Mouse (Mus musculus) forebrain, embryonic 12.5 days (tissue): ENCODE measurements at regions not wholly inside any gene's neighbourhood (a gene's known extent, or its start where the extent isn't known, plus 50 kb on each side); places are given as distances from the start of the nearest gene placed in this dataset.

Experiments used
- ATAC-seq: fragments of 200-750 bp; cut with Nextera tagmentation; 2 replicates; pipeline ENCODE4 v1.8.0; 2017; ENCODE audit warnings: moderate TSS enrichment; ENCODE audit not compliant: low FRiP score
- H3K27ac ChIP-seq: fragments of 300-500 bp; sonication (generic); 2 replicates; pipeline ENCODE4 v1.5.1; 2016; ENCODE audit warnings: mild to moderate bottlenecking
- H3K27me3 ChIP-seq: fragments of 300-500 bp; sonication (generic); 2 replicates; pipeline ENCODE4 v1.6.1; 2016; ENCODE audit warnings: mild to moderate bottlenecking
- H3K36me3 ChIP-seq: fragments of 300-500 bp; sonication (generic); replicated peaks from 2 replicates; pipeline ENCODE4 v1.6.1; 2016; ENCODE audit warnings: mild to moderate bottlenecking
- H3K4me1 ChIP-seq: fragments of 300-500 bp; sonication (generic); 2 replicates; pipeline ENCODE4 v1.6.1; 2016
- H3K4me2 ChIP-seq: fragments of 300-500 bp; sonication (generic); 2 replicates; pipeline ENCODE4 v1.6.1; 2016; ENCODE audit warnings: mild to moderate bottlenecking, moderate library complexity
- H3K4me3 ChIP-seq: fragments of 300-500 bp; sonication (generic); replicated peaks from 2 replicates; pipeline ENCODE4 v1.5.1; 2016; ENCODE audit warnings: mild to moderate bottlenecking
- H3K9ac ChIP-seq: fragments of 300-500 bp; sonication (generic); 2 replicates; pipeline ENCODE4 v1.6.1; 2016; ENCODE audit warnings: mild to moderate bottlenecking
- H3K9me3 ChIP-seq: fragments of 300-500 bp; sonication (generic); 2 replicates; pipeline ENCODE4 v1.6.1; 2016
- WGBS: fragments of 180-500 bp; shearing (Covaris S2); methylation state at CpG from one replicate; pipeline ENCODE4 v1.1.7; 2016; 5-methylcytosine and 5-hydroxymethylcytosine counted together

- Histone ChIP-seq H3K9ac (no peak overlapping the region), H3K27me3 (no peaks in the 10 kb centered on the region), H3K4me1 (no peaks in the 10 kb centered on the region), H3K9me3 (no peaks in the 10 kb centered on the region), H3K36me3 (no peaks in the 10 kb centered on the region), H3K4me2 (no peak overlapping the region), H3K4me3 (no peak overlapping the region), H3K27ac (no peak overlapping the region)
- ATAC-seq = no peak
- WGBS = 82% methylated on average over 24 of the region's 24 CpGs
Observed at GRCm38 (mm10) chr5:138875180-138876076, 55.5 kb downstream of the Gm5294 start.

DNA sequence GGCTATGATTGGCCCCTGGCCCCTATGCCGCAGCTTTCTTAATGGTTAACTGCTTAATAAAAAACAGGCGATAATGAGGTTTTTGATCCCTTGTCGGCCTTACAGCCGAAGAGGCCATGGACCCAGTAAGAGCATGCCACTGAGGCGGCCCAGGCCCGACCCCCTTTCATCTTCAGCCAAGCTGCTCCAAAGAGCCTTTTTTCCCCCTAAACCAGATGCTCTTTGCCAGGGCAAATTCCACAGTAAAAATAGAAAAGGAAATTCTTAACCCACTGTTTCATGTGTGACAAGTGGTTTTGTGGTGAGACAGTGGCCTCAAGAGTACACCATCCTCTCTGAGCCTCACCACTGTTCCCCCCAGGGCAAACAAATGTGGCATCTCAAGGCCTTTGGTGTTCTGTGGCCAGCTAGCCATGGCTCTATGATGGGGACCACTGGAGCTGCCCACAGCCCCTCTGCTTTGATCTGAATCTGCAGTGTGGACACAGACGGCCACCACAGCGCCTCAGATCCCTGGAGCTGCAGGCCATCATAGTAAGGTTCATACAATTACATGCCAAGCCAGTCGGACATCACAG, 61.9 kb downstream of the Gm5294 start:
- no peak for ATAC-seq
- no peak overlapping the region for H3K9ac ChIP-seq
- H3K9me3 ChIP-seq = no peaks in the 10 kb centered on the region
- H3K4me3 ChIP-seq = no peak overlapping the region
- no peak overlapping the region for H3K4me2 ChIP-seq
- no peak overlapping the region for H3K27ac ChIP-seq
- H3K27me3 ChIP-seq = no peaks in the 10 kb centered on the region
- no peaks in the 10 kb centered on the region for H3K36me3 ChIP-seq
- WGBS = 42% methylated on average over 9 of the region's 9 CpGs
- H3K4me1 ChIP-seq = peaks cover 8% of the 10 kb centered on the region

- WGBS = 73% methylated on average over 9 of the region's 9 CpGs
- Histone ChIP-seq H3K36me3 (no peaks in the 10 kb centered on the region), H3K4me1 (peaks cover 8% of the 10 kb centered on the region)
Observed at GRCm38 (mm10) chr5:138883573-138883972, 63.7 kb downstream of the Gm5294 start.

GRCm38 (mm10) chr5:138885905-138886304, 66.0 kb downstream of the Gm5294 start:
- no peak overlapping the region for H3K9ac ChIP-seq
- H3K27me3 ChIP-seq = no peaks in the 10 kb centered on the region; the same call in 1 of the 2 replicates
- no peak overlapping the region for H3K4me2 ChIP-seq
- H3K4me3 ChIP-seq = no peak overlapping the region
- ATAC-seq = no peak
- H3K9me3 ChIP-seq = no peaks in the 10 kb centered on the region
- no peaks in the 10 kb centered on the region for H3K36me3 ChIP-seq
- H3K27ac ChIP-seq = no peak overlapping the region
- WGBS = 74% methylated on average over 3 of the region's 3 CpGs
- H3K4me1 ChIP-seq = peaks cover 8% of the 10 kb centered on the region

More at GRCm38 (mm10) chr5:138883573-138883972, 63.7 kb downstream of the Gm5294 start:
- Histone ChIP-seq H3K9ac (no peak overlapping the region), H3K27me3 (no peaks in the 10 kb centered on the region), H3K9me3 (no peaks in the 10 kb centered on the region), H3K27ac (no peak overlapping the region), H3K4me3 (no peak overlapping the region), H3K4me2 (no peak overlapping the region)
- no peak for ATAC-seq

- Histone ChIP-seq H3K9ac (no peak overlapping the region), H3K27ac (no peak overlapping the region), H3K4me1 (no peaks in the 10 kb centered on the region), H3K36me3 (no peaks in the 10 kb centered on the region), H3K4me2 (no peak overlapping the region), H3K9me3 (no peaks in the 10 kb centered on the region), H3K4me3 (no peak overlapping the region), H3K27me3 (no peaks in the 10 kb centered on the region; the same call in 1 of the 2 replicates)
- WGBS = 59% methylated on average over 9 of the region's 9 CpGs
- ATAC-seq = no peak
Observed at GRCm38 (mm10) chr5:138888749-138889148, 68.9 kb downstream of the Gm5294 start.

- H3K4me2 ChIP-seq = no peak overlapping the region
- no peak overlapping the region for H3K27ac ChIP-seq
- no peak overlapping the region for H3K9ac ChIP-seq
- H3K9me3 ChIP-seq = no peaks in the 10 kb centered on the region
- H3K4me1 ChIP-seq = no peaks in the 10 kb centered on the region
- H3K4me3 ChIP-seq = no peak overlapping the region
- H3K36me3 ChIP-seq = no peaks in the 10 kb centered on the region
- 82% methylated on average over 5 of the region's 5 CpGs for WGBS
- H3K27me3 ChIP-seq = no peaks in the 10 kb centered on the region; the same call in 1 of the 2 replicates
- no peak for ATAC-seq
Observed at GRCm38 (mm10) chr5:138889760-138890159, 69.9 kb downstream of the Gm5294 start.

DNA sequence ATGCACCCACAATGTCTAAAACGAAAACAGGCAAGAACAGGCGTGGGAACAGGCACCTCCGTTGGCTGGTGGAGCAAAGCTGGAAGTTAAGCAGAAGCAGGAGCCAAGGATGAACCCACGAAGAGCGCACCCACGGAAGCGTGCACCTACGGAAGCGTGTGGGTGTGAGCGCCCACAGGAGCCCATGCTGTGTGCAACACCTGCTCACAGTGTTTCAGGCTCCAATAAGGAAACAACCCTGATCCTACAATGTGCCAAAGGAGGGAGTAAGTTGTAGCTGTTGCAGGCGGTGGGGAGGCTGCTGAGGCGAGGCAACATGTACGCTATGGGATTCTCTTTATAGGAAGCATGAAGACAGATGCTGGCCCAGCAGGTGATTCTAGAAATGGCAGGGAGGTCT, 74.6 kb downstream of the Gm5294 start:
- H3K27ac ChIP-seq = no peak overlapping the region
- 88% methylated on average over 13 of the region's 13 CpGs for WGBS
- H3K4me2 ChIP-seq = no peak overlapping the region
- H3K27me3 ChIP-seq = no peaks in the 10 kb centered on the region; the same call in 1 of the 2 replicates
- H3K36me3 ChIP-seq = no peaks in the 10 kb centered on the region
- no peaks in the 10 kb centered on the region for H3K9me3 ChIP-seq
- ATAC-seq = no peak
- H3K4me3 ChIP-seq = no peak overlapping the region
- H3K9ac ChIP-seq = no peak overlapping the region
- peaks cover 5% of the 10 kb centered on the region; the same call in 1 of the 2 replicates for H3K4me1 ChIP-seq

GRCm38 (mm10) chr5:138897255-138897654, 77.4 kb downstream of the Gm5294 start:
- Histone ChIP-seq H3K4me2 (no peak overlapping the region), H3K9me3 (no peaks in the 10 kb centered on the region), H3K4me3 (no peak overlapping the region), H3K27me3 (no peaks in the 10 kb centered on the region), H3K27ac (no peak overlapping the region), H3K4me1 (peaks cover 5% of the 10 kb centered on the region; the same call in 1 of the 2 replicates), H3K36me3 (no peaks in the 10 kb centered on the region), H3K9ac (no peak overlapping the region)
- ATAC-seq = no peak

DNA sequence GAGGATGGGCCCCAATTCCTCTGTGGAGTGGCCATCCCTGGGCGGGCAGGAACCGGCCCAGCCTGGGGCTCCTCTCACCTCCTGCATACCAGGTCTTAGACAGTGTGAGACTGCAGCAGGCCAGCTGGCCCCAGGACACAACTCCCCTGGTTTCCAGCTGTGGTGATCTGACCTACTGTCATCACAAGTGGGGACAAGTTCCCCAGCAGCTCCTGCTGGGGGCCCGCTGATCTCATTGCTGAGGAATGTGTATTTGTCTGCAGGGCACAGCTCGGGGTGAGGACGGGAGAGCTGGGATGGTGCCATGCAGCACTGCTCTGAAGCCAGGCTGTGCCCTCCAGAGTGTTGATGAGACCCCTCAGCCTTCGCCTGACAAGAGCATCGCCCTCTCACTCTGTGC, 78.6 kb downstream of the Gm5294 start:
- peaks cover 5% of the 10 kb centered on the region; the same call in 1 of the 2 replicates for H3K4me1 ChIP-seq
- no peaks in the 10 kb centered on the region for H3K27me3 ChIP-seq
- no peak for ATAC-seq
- H3K27ac ChIP-seq = no peak overlapping the region
- no peaks in the 10 kb centered on the region for H3K9me3 ChIP-seq
- H3K36me3 ChIP-seq = no peaks in the 10 kb centered on the region
- no peak overlapping the region for H3K4me3 ChIP-seq
- H3K4me2 ChIP-seq = no peak overlapping the region
- H3K9ac ChIP-seq = no peak overlapping the region
- WGBS = 61% methylated on average over 7 of the region's 7 CpGs

GRCm38 (mm10) chr5:138900952-138901599, 81.2 kb downstream of the Gm5294 start:
- H3K27me3 ChIP-seq = no peaks in the 10 kb centered on the region
- H3K4me1 ChIP-seq = peaks cover 5% of the 10 kb centered on the region; the same call in 1 of the 2 replicates
- WGBS = 91% methylated on average over 15 of the region's 15 CpGs
- no peak overlapping the region for H3K9ac ChIP-seq
- no peak overlapping the region for H3K27ac ChIP-seq
- H3K4me3 ChIP-seq = no peak overlapping the region
- H3K4me2 ChIP-seq = no peak overlapping the region
- H3K36me3 ChIP-seq = no peaks in the 10 kb centered on the region
- no peaks in the 10 kb centered on the region for H3K9me3 ChIP-seq
- no peak for ATAC-seq

GRCm38 (mm10) chr5:138902316-138902715, 82.4 kb downstream of the Gm5294 start:
- Histone ChIP-seq H3K4me3 (no peak overlapping the region), H3K4me1 (peaks cover 5% of the 10 kb centered on the region; the same call in 1 of the 2 replicates), H3K4me2 (no peak overlapping the region), H3K9ac (no peak overlapping the region), H3K27me3 (no peaks in the 10 kb centered on the region), H3K9me3 (no peaks in the 10 kb centered on the region), H3K27ac (no peak overlapping the region), H3K36me3 (no peaks in the 10 kb centered on the region)
- WGBS = 74% methylated on average over 1 of the region's 1 CpGs
- no peak for ATAC-seq
